Mouse (Mus musculus) forebrain, embryonic 12.5 days (tissue): Measurements from ENCODE around the gene Lpp. TPM values are rescaled to one million over a fixed set of nuclear protein-coding genes. Genes with fewer than 3 reads are reported as not detected.
A peak's percentile ranks its signal among the peaks of the same experiment; 100 is the strongest.

ENCODE experiments used
- ATAC-seq: fragments of 200-750 bp; cut with Nextera tagmentation; 2 replicates; pipeline ENCODE4 v1.8.0; 2017; ENCODE audit warnings: moderate TSS enrichment; ENCODE audit not compliant: low FRiP score
- H3K27ac ChIP-seq: fragments of 300-500 bp; sonication (generic); 2 replicates; pipeline ENCODE4 v1.5.1; 2016; ENCODE audit warnings: mild to moderate bottlenecking
- H3K27me3 ChIP-seq: fragments of 300-500 bp; sonication (generic); 2 replicates; pipeline ENCODE4 v1.6.1; 2016; ENCODE audit warnings: mild to moderate bottlenecking
- H3K36me3 ChIP-seq: fragments of 300-500 bp; sonication (generic); replicated peaks from 2 replicates; pipeline ENCODE4 v1.6.1; 2016; ENCODE audit warnings: mild to moderate bottlenecking
- H3K4me1 ChIP-seq: fragments of 300-500 bp; sonication (generic); 2 replicates; pipeline ENCODE4 v1.6.1; 2016
- H3K4me2 ChIP-seq: fragments of 300-500 bp; sonication (generic); 2 replicates; pipeline ENCODE4 v1.6.1; 2016; ENCODE audit warnings: mild to moderate bottlenecking, moderate library complexity
- H3K4me3 ChIP-seq: fragments of 300-500 bp; sonication (generic); replicated peaks from 2 replicates; pipeline ENCODE4 v1.5.1; 2016; ENCODE audit warnings: mild to moderate bottlenecking
- H3K9ac ChIP-seq: fragments of 300-500 bp; sonication (generic); 2 replicates; pipeline ENCODE4 v1.6.1; 2016; ENCODE audit warnings: mild to moderate bottlenecking
- H3K9me3 ChIP-seq: fragments of 300-500 bp; sonication (generic); 2 replicates; pipeline ENCODE4 v1.6.1; 2016
- WGBS: fragments of 180-500 bp; shearing (Covaris S2); methylation state at CpG from one replicate; pipeline ENCODE4 v1.1.7; 2016; 5-methylcytosine and 5-hydroxymethylcytosine counted together
- polyA plus RNA-seq: library from polyadenylated mRNA; unstranded; fragments of >200 nt; fragmentation: Nextera tagmentation; extraction: Ambion mirVana; gene quantifications from 2 replicates; pipeline ENCODE4 v1.2.1, GENCODE M21; 2016

Gene Lpp
- polyA plus RNA-seq, 1 experiment from 2014 or later, result 18.1 TPM

GRCm38 (mm10) chr16:24478851-24479250, 85.5 kb downstream of the Lpp start:
- WGBS, result 97% methylated on average over 4 of the region's 4 CpGs
- ATAC-seq, result no peak

DNA sequence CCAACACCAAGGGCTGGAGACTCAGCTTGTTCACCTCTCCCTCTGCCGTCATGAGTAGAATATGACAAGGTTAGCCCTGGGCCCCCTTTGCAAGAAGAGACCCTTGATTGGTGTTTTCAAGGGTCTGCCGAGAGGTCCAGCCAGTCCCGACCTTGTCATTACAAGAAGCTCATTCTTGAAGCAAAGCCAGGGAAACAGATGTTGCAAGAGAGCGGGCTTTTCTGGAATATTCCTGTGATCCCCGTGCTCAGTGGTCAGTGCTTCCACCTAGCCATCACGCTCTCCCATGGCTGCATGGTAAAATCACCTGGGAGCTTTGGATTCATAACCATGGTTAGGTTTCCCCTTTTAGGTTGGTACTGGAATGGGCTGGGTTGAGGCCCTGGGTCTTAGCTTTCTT, 89.3 kb downstream of the Lpp start:
- Histone ChIP-seq H3K27me3 (no peaks in the 10 kb centered on the region), H3K9me3 (no peaks in the 10 kb centered on the region), H3K4me1 (peaks cover 1% of the 10 kb centered on the region; the same call in 1 of the 2 replicates), H3K4me3 (no peak overlapping the region), H3K27ac (no peak overlapping the region), H3K36me3 (no peaks in the 10 kb centered on the region), H3K9ac (no peak overlapping the region), H3K4me2 (no peak overlapping the region)
- ATAC-seq, result no peak
- WGBS, result 92% methylated on average over 6 of the region's 6 CpGs

More at GRCm38 (mm10) chr16:24478851-24479250, 85.5 kb downstream of the Lpp start:
- Histone ChIP-seq H3K27me3 (no peaks in the 10 kb centered on the region), H3K9me3 (no peaks in the 10 kb centered on the region), H3K4me3 (no peak overlapping the region), H3K27ac (no peak overlapping the region), H3K9ac (no peak overlapping the region), H3K4me2 (no peak overlapping the region), H3K36me3 (no peaks in the 10 kb centered on the region), H3K4me1 (peaks cover 16% of the 10 kb centered on the region)

DNA sequence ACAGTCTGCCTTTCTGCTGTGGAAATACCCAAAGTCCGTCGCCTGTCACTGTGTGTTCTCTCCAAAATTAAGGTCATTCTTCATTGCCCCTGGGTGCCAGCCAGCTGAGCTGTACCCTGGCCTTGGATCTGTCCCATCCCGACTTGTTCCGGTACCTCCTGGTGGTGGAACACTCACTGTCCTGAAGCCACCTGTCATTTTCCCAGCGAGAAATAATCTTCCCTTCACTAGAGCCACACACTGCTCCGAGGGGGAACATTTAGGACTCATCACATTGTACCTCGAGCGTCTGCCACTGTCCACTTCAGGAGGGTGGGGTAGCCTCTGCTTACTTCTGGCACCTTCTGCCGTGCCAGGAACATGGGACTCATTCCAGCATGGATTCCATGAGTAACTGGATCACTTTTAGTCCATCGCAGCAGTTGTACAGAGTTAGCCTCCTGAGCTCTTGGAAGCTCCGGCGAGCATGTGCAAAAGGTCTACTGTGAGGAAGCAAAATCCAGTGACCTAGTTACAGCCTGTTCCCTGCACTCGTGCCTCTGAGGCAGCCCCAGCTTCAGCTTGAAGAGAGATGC, 90.3 kb downstream of the Lpp start:
- H3K4me3 ChIP-seq, result no peak overlapping the region
- WGBS, result 91% methylated on average over 13 of the region's 13 CpGs
- no peaks in the 10 kb centered on the region for H3K36me3 ChIP-seq
- no peak overlapping the region for H3K4me2 ChIP-seq
- no peaks in the 10 kb centered on the region for H3K27me3 ChIP-seq
- ATAC-seq, result no peak
- no peak overlapping the region for H3K9ac ChIP-seq
- peaks cover 6% of the 10 kb centered on the region; the same call in 1 of the 2 replicates for H3K4me1 ChIP-seq
- no peaks in the 10 kb centered on the region for H3K9me3 ChIP-seq
- H3K27ac ChIP-seq, result no peak overlapping the region

GRCm38 (mm10) chr16:24487782-24488241, 94.5 kb downstream of the Lpp start:
- Histone ChIP-seq H3K4me2 (no peak overlapping the region), H3K4me1 (peaks cover 29% of the 10 kb centered on the region), H3K36me3 (no peaks in the 10 kb centered on the region), H3K9ac (no peak overlapping the region), H3K27me3 (no peaks in the 10 kb centered on the region), H3K4me3 (no peak overlapping the region), H3K9me3 (no peaks in the 10 kb centered on the region), H3K27ac (0 out of 2 replicates have a peak overlapping the region, but pooled peaks have one; percentile 11)
- 44% methylated on average over 6 of the region's 6 CpGs for WGBS
- no peak for ATAC-seq

GRCm38 (mm10) chr16:24489516-24490285, 96.4 kb downstream of the Lpp start:
- Histone ChIP-seq H3K9ac (no peak overlapping the region), H3K27me3 (no peaks in the 10 kb centered on the region), H3K9me3 (no peaks in the 10 kb centered on the region), H3K4me1 (peaks cover 29% of the 10 kb centered on the region), H3K36me3 (no peaks in the 10 kb centered on the region), H3K4me3 (no peak overlapping the region), H3K27ac (no peak overlapping the region), H3K4me2 (no peak overlapping the region)
- ATAC-seq, result no peak
- 85% methylated on average over 8 of the region's 8 CpGs for WGBS

DNA sequence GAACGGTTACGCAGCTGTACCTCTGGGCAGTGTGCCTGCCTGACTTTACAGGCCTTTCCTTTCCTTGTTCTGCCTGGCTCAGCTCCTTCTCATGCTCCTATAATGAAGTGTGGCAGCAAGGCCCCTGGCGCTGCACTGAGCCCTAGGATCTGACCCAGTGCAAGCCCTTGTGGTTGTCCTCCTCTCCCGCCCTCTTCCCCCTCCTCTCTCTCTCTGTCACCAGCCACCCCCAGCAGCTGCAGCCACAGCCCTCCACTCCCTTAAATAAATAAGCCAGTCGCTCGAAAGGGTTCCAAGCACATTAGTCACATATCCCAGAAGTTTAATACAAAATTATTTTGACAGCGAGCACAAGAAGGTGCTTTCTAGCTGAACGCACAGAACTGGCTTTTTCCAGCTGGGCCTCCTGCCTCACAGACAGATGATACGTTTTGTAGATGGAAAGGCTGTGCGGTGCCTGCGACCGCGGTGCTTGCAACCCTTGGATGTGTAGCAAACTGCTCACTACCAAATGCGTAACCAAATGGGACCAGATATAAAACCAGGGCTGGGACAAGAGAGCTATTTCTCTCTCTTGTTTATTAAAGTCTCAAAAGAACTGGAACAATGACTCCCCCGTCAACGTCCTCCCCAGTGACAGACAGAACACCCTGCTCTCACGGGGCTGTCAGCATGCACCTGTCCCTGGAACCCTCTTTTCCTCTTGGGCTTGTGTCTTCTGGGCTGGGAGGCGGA, 97.6 kb downstream of the Lpp start:
- H3K4me1 ChIP-seq, result peaks cover 32% of the 10 kb centered on the region
- H3K27me3 ChIP-seq, result no peaks in the 10 kb centered on the region
- H3K36me3 ChIP-seq, result no peaks in the 10 kb centered on the region
- H3K27ac ChIP-seq, result peak overlapping the region; percentile 19; the same call in 1 of the 2 replicates
- H3K9ac ChIP-seq, result peak overlapping the region; percentile 25; the same call in 1 of the 2 replicates
- no peaks in the 10 kb centered on the region for H3K9me3 ChIP-seq
- whole genome bisulfite sequencing, result 55% methylated on average over 18 of the region's 18 CpGs
- H3K4me3 ChIP-seq, result no peak overlapping the region
- no peak overlapping the region for H3K4me2 ChIP-seq
- peak; percentile 51; the same call in 1 of the 2 replicates for ATAC-seq

DNA sequence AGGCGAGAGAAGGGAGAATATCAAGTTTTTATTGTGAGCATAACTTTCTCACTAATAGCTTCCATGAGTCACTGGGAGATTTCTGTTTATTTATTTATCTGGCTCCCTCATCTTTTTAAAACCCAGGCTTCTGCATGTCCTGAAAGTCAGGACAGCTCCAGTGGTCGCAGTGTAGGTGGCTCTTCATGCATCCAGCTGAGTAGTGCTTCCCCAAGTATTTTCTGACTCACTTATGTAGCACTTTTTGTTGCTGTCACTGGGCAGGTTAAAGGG, 98.1 kb downstream of the Lpp start:
- Histone ChIP-seq H3K4me3 (no peak overlapping the region), H3K27ac (no peak overlapping the region), H3K4me1 (peaks cover 32% of the 10 kb centered on the region), H3K9ac (no peak overlapping the region), H3K9me3 (no peaks in the 10 kb centered on the region), H3K36me3 (no peaks in the 10 kb centered on the region), H3K27me3 (no peaks in the 10 kb centered on the region), H3K4me2 (no peak overlapping the region)
- ATAC-seq, result no peak
- WGBS, result 81% methylated on average over 2 of the region's 2 CpGs

DNA sequence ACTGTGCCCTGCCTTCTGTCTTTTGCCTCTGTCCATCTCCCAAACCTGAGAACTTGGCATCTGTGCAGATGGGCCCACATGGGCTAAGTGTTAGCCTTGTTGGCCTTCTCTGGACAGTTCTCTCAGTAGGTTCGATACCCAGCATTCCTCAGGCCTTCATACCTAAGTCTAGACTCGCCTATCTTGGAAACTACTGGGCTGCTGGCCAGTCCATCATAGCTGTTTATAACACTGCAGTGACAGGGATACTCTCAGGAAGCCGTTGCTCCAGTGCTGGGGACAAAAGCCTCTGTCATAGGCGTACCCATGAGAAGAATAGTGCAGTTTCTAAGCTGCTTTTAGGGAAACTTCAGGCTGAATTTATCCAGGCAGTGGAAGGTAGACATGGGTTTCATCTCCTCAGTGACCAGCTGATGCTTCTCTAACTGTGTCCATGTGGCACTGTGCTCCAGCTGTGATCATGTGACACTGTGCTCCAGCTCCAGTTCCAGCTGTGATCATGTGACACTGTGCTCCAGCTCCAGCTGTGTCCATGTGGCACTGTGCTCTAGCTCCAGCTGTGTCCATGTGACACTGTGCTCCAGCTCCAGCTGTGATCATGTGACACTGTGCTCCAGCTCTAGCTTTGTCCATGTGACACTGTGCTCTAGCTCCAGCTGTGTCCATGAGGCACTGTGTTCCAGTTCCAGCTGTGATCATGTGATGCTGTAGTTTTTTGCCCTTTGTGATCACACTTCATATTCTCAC, 99.1 kb downstream of the Lpp start:
- peaks cover 32% of the 10 kb centered on the region for H3K4me1 ChIP-seq
- no peak overlapping the region for H3K9ac ChIP-seq
- ATAC-seq, result no peak; the same call in 1 of the 2 replicates
- no peaks in the 10 kb centered on the region for H3K27me3 ChIP-seq
- H3K9me3 ChIP-seq, result no peaks in the 10 kb centered on the region
- no peak overlapping the region for H3K4me2 ChIP-seq
- H3K27ac ChIP-seq, result no peak overlapping the region
- no peaks in the 10 kb centered on the region for H3K36me3 ChIP-seq
- no peak overlapping the region for H3K4me3 ChIP-seq
- 78% methylated on average over 4 of the region's 4 CpGs for WGBS

DNA sequence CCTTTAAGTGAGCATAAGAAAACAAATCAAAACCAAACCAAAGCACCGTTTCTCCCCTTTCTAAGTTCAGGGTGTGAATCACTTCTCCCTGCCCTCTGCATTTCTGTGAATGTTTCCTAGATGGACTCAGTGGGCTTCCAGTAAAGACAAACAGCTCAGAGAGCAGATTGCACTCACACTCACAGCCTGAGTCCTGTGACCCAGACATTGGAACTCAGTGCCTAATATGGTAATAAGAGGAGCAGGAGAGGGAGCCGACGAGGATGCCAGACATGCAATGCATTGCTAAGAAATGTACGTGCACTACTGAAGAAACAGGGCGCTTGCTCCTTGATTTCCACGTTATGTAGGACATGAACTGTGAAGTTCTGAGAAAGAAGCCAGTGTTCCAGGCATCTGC, 101.2 kb downstream of the Lpp start:
- no peak for ATAC-seq
- 71% methylated on average over 6 of the region's 6 CpGs for WGBS
- Histone ChIP-seq H3K9ac (no peak overlapping the region), H3K9me3 (no peaks in the 10 kb centered on the region), H3K36me3 (no peaks in the 10 kb centered on the region), H3K4me1 (peaks cover 26% of the 10 kb centered on the region), H3K4me2 (no peak overlapping the region), H3K27ac (no peak overlapping the region), H3K4me3 (no peak overlapping the region), H3K27me3 (no peaks in the 10 kb centered on the region)

DNA sequence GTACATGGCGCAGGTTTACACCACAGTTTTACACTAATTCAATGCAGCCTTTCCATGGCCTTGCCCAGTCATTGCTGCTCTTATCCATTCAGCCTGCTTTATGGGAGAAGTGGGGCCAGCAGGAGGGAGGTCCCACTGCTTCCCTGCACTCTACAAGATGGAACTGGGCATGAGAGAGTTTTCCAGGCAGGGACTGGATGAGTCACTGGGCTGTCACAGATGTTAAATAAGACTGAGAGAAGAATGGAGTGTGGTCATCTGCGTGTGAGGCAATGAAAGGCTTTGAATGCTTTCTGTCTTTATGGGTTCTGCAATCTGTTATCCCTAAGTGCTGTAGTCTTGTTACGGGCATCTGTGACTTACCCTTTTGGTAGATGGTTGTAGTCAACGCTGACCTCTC, 102.2 kb downstream of the Lpp start:
- H3K9ac ChIP-seq, result no peak overlapping the region
- no peaks in the 10 kb centered on the region for H3K36me3 ChIP-seq
- no peaks in the 10 kb centered on the region for H3K27me3 ChIP-seq
- H3K9me3 ChIP-seq, result no peaks in the 10 kb centered on the region
- H3K4me3 ChIP-seq, result no peak overlapping the region
- WGBS, result 83% methylated on average over 4 of the region's 4 CpGs
- no peak overlapping the region for H3K4me2 ChIP-seq
- H3K4me1 ChIP-seq, result peaks cover 21% of the 10 kb centered on the region
- ATAC-seq, result no peak
- H3K27ac ChIP-seq, result no peak overlapping the region

DNA sequence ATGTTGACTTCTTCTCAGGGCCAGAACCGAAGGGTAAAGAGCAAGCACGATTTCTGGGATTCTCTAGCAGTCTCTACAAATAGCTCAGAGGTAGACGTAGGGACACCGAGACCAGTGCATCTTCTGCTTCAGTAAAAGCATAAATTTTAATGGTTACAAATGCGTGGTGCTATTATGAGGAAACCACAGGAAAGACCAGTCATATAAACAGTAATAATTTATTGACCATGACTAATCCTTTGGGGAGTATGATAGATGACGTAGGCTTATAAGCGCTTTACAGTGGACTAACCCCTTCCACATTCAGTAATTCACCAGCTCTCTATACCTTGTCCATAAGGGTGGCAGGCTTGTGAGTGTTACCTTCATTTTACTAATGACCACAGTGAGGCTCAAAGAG, 103.3 kb downstream of the Lpp start:
- Histone ChIP-seq H3K4me3 (no peak overlapping the region), H3K27ac (no peak overlapping the region), H3K9ac (no peak overlapping the region), H3K4me1 (peaks cover 9% of the 10 kb centered on the region), H3K27me3 (no peaks in the 10 kb centered on the region), H3K9me3 (no peaks in the 10 kb centered on the region), H3K36me3 (no peaks in the 10 kb centered on the region), H3K4me2 (no peak overlapping the region)
- no peak for ATAC-seq
- WGBS, result 95% methylated on average over 7 of the region's 7 CpGs

- H3K27me3 ChIP-seq, result no peaks in the 10 kb centered on the region
- 71% methylated on average over 2 of the region's 2 CpGs for WGBS
These were observed 104.1 kb downstream of the Lpp start for GRCm38 (mm10) chr16:24497413-24497812.

More at GRCm38 (mm10) chr16:24497413-24497812, 104.1 kb downstream of the Lpp start:
- Histone ChIP-seq H3K9ac (no peak overlapping the region), H3K9me3 (no peaks in the 10 kb centered on the region), H3K4me2 (no peak overlapping the region), H3K27ac (no peak overlapping the region), H3K4me1 (peaks cover 8% of the 10 kb centered on the region), H3K4me3 (no peak overlapping the region), H3K36me3 (no peaks in the 10 kb centered on the region)
- ATAC-seq, result no peak
